Mouse (Mus musculus) frontal cortex, postnatal 10 days (tissue): ENCODE measurements at regions not wholly inside any gene's neighbourhood (a gene's known extent, or its start where the extent isn't known, plus 50 kb on each side); places are given as distances from the start of the nearest gene placed in this dataset.

Experiments used
- DNase-seq, 2 experiments: peaks; one replicate each; pipeline ENCODE4 v3.0.0; 2022; ENCODE audit warnings: low spot score in 2 of 2, mixed read lengths in 1 of 2

GRCm38 (mm10) chr9:32815473-32815872 lies 179.5 kb downstream of the Ets1 start:
- DNase-seq = no peak

DNA sequence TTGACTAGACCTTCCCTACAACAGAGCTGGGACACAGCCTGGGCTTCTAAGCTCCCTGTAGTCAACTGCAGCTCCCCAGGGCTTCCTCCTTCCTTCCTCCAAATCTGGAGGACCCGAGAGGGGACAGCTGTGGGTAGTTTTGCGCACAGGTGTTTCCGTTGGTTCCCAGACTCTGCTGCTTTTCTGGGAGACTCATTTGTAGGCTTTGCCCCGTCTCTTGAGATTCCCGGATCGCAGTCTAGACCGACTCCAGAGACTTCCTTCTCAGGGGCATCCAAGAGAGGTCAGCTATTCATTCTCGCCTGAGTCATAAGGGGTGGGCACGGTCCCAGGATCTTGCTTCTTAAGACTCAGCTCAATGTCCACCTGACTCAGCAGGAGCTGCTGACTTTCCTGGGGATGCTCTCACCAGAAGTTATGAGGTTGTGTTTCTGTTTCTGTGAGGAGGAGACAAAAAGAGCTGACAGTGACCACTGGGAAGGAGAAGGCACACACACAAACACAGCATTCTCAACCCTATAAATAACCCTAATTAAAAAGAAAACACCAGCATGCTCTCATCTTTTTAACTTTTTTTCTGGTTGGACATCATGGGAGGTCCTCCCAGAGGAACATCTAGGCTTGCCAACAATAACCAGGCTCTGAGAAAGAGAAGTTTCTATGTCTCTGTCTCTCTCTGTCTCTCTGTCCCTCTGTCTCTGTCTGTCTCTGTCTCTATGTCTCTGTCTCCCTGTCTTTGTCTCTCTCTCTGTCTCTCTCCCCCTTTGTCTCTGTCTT lies 180.8 kb downstream of the Ets1 start:
- DNase-seq = no peak

DNA sequence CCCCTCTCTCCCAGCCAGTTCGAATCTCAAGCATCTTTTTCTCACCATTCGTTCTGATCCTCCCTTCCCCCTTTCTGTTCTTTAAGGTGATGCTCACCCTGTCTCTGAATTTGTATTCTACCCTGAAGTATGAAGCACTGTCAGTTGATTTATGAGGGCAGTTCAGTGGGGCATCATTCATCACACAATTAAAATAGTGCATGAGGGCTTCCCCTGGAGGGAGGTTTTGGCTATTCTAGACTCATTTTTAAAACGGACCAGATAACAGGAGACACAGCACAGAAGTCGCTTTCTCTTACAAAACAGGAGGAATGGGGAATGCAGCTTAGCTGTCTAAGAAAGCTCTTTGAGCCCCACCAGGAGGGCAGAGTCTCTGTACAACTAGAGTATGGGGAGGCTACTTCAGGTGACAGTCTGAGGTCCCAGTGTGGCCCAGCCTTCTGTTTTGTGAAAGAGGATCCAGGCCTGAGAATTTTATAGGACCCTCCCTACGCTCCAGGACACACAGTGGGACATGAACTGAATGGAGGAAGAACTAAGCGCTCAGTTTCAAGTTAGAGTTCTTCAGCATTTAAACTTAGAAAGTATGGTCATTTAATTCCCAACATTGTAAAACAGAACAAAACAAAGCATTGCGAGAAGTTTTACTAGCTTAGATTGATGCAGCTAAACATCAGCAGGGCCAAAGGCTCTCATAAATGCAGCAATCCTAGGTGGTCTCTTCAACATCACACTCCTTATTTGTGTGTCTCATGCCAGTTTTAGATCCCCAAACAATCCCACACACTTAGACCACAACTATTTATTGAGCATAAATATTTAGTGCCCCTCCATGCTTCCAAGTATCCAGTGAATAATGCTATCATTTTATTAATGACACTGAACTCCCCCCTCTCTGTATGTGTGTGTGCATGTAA lies 181.7 kb downstream of the Ets1 start:
- no peak for DNase-seq

- DNase-seq = no peak
Measured at GRCm38 (mm10) chr9:32823439-32824133, 187.6 kb downstream of the Ets1 start.

- no peak for DNase-seq
Measured at GRCm38 (mm10) chr9:32824134-32824531, 188.1 kb downstream of the Ets1 start.

GRCm38 (mm10) chr9:32830268-32830891 lies 194.4 kb downstream of the Ets1 start:
- no peak for DNase-seq

DNA sequence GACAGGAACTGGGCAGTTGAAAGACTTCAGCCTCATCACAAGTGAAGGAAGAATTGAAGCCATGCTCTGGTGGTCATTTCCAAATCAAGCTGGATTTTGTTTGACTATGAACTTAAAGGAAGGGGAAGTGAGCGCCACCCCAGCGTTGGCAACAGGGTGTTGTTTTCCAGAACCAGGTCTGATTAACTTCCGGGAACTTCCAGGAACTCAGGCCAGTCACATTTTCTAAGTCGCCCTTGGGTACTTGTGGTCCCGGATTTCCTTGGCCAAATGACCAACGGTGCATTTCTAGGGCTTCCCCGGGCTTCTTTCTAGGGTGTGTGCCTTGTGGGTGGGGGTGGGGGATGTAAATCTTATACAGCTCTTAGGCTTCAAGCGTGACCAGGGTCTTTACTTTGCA lies 197.4 kb downstream of the Ets1 start:
- no peak for DNase-seq

DNA sequence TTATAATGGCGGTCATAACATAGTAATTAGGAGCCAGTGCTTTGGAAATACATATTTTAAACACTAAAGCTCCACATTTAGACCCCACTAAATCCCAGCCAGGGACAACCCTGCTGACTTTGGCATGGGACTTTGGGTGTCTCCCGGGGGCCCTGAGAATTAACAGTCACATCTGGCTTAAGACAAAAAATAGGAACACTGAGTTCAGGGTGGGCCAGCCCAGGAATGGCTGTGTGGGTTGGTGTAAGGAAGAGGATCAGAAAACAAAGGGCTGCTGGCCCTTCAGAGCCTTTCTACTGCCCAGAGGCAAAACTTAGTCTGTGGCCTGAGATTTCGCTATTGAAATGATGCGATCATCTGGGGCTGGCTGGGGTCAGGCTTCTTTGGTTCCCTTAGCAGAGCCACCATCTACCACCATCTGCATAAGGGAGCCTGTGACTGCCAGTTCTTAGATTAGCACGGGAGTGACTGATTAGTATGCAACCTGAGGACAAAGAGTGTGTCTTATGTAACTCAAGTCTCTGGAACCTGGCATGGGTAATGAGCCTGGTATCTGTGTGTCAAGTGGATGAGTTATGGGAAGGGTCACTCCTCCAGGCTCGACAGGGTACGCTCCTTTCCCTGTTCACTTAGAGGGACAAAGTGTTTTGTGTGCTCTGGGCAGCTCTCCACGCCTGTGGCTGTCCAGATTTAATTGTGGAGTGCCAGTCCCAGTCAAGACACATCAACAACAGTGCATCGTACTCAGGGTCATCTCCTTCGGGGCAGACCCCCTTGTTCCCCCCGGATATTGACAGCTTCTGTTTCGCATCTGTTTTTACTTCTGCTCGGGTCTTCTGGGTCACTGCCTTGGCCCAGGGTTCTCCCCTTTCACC lies 199.0 kb downstream of the Ets1 start:
- no peak for DNase-seq

DNA sequence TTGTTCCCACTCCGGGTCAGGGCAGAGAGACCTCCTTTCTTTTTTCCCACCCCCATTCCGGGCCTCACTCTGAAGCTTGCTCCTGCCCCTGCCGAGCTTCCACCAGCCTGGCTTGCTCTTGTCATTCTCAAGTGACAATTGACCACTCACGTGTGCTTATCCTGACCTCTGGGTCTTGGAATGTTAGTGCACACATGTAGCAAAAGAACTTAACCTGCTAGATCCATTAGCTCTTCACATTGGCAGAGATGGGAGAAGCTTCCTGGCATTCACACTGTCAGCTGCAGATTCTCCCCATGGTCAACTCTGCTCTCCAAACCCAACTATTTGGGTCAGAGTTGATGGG lies 199.6 kb downstream of the Ets1 start:
- no peak for DNase-seq

- no peak for DNase-seq
Measured at GRCm38 (mm10) chr9:32836371-32836770, 200.3 kb downstream of the Ets1 start.

- no peak for DNase-seq
Measured at GRCm38 (mm10) chr9:32847361-32847760, 211.3 kb downstream of the Ets1 start.

- no peak for DNase-seq
Measured at GRCm38 (mm10) chr9:32852282-32852681, 216.3 kb downstream of the Ets1 start.

DNA sequence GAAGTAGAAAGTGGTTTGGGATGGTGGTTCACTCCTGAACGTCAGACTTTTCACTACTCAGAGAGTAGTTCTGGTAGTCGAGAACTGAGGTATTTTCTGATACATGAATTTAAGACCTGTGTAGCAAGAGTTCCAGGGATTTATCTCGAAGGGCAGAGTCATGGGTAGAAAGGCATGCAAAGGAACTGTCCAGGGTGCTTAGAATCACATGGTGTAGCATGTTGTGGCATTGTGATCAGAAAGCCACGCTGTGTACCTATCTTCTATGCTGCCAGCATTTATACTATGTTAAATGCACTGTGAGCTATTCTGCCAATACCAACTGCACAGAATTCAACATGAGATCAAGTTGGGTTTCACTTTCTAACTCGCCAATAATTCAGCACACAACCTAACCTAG lies 227.3 kb downstream of the Ets1 start:
- DNase-seq = no peak

DNA sequence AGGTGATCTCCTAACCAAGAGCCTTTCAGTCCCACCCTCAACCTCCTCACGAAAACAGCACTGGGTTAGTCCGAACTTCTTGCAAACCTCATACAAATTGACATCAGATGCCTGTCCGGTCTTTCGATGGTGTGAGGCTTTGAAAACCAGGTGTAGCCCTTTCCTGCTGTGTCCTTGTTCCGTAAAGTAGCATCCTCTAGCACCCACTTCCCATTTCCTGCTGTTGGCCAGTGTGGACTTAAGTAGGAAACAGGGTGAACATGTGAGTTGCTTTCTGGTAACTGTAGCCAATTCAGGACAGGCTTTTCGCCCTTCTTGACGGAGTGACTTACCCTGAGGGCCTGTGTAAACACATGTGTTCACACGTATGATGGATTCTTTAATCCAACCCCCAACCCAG lies 232.9 kb downstream of the Ets1 start:
- DNase-seq = no peak

- no peak for DNase-seq
Measured at GRCm38 (mm10) chr9:32874306-32874875, 238.4 kb downstream of the Ets1 start.

DNA sequence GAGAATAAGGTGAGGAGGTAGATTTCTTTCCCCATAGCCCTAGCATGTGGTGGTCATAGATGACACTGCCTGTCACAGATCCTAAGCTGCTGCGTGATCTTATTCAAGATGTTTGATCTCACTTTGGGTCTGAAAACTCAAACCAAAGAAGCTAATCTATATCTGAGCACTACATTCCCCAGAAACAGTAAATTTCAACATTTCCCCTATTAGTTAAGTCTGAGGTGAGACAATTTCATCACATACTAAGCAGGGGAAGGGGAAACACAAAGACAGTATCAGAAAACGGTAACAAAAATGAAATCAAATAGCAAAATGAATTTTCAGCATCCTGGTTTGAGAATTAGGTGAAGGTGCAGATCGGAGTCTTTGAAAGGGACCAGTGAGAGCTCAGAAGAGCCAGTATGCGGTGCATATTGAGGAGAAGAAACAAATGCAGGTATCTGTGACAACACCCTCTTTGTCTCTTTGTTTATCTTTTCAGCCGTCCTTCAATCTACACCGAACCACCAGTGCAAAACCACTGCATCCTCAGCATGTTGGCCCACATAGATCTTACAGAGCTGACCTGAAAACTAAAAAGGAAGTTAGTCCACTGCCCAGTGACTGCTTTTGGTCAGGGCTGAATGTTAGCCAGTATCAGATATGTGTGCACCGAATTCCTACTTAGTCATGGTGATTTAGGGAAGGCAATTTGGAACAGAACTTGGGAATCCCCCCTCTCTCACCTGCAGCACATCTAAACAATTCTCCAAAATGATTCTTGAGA lies 247.0 kb downstream of the Ets1 start:
- no peak for DNase-seq

DNA sequence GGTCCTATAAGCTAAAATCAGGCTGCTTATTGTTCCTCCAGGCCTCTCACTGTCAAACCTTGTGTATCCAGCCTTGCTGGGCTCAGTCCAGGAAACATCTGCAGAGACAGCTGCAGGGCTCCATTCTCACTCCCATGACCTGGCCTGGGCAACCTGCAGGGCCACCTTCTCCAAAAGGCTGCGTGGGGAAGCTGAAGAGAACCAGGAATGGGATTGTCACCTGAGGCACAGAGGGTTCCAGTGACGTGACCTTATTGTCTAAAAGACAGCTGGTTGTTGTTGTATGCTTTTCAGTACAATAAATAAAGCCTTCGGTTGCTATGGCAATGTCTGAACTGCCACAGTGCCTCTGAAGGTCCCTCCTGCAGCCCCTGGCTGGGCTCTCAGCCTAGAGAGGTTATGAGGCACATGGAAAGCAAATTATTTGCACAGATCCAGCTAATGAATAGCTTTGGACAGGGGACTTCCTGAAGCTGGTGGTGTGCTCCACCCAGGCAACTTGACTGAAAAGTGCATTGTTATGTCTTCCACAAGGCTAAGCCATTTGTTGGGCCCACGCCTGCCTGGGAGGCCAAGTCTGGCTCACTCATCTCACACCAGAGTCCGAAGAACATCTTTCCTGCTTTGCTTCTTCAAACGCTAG lies 250.1 kb downstream of the Ets1 start:
- DNase-seq = no peak

GRCm38 (mm10) chr9:32899801-32900200 lies 263.8 kb downstream of the Ets1 start:
- DNase-seq = no peak

- DNase-seq = no peak
Measured at GRCm38 (mm10) chr9:32901287-32901686, 265.3 kb downstream of the Ets1 start.
